ENCODE assay signal across 13 mouse cellular contexts in genomic region chr13:64156966-64157365, GRCm38 (mm10).
"Had no signal": no experiment of that assay in that cellular context is flagged by ENCODE, and none has a peak within 500 bp of the region (broad histone marks: within the 10 kb centered on the region; RNA-seq: fewer than 3 reads in every experiment).

No protein-coding gene starts in this region.

- H3K4me2 ChIP-seq: lung, embryonic 14.5 days; midbrain, embryonic 12.5 days; midbrain, embryonic 15.5 days; neural tube, embryonic 12.5 days had no signal

- H3K27me3 ChIP-seq: neural tube, embryonic 12.5 days had no signal

- DNase-seq: lung, adult 18-20 months; lung, embryonic 14.5 days; lung, postnatal 10 days; lung, postnatal 4 days; right cerebral cortex, postnatal 25 days; right cerebral cortex, postnatal 4 days; spleen, adult 18-20 months; thymus, adult 18-20 months; thymus, postnatal 14 days; thymus, postnatal 36 days had no signal

- H3K9ac ChIP-seq: lung, embryonic 14.5 days; midbrain, embryonic 12.5 days; midbrain, embryonic 15.5 days; neural tube, embryonic 12.5 days had no signal

- H3K36me3 ChIP-seq: midbrain, embryonic 12.5 days; midbrain, embryonic 15.5 days; neural tube, embryonic 12.5 days had no signal

- H3K4me3 ChIP-seq: midbrain, embryonic 12.5 days; midbrain, embryonic 15.5 days; neural tube, embryonic 12.5 days had no signal

- H3K27ac ChIP-seq: midbrain, embryonic 12.5 days; midbrain, embryonic 15.5 days; neural tube, embryonic 12.5 days had no signal

- ATAC-seq: midbrain, embryonic 15.5 days had no signal

- H3K9me3 ChIP-seq: midbrain, embryonic 12.5 days; midbrain, embryonic 15.5 days; neural tube, embryonic 12.5 days had no signal
